Mouse (Mus musculus) erythroblast, embryonic 14.5 days (primary cell): ENCODE results near the gene Lrrc71.

Experiments used
- GATA1 ChIP-seq: IDR thresholded peaks from 2 replicates; pipeline ENCODE4 v1.6.1; 2012; ENCODE audit warnings: low read length, inconsistent platforms, mixed read lengths
- TAL1 ChIP-seq: IDR thresholded peaks from 3 replicates; pipeline ENCODE4 v1.6.1; 2012; ENCODE audit warnings: low read length, inconsistent platforms, mixed read lengths

GRCm38 (mm10) chr3:87752567-87752966, 4.1 kb upstream of the Lrrc71 start:
- TF ChIP-seq GATA1 (no peak), TAL1 (no peak)
